Mouse (Mus musculus) gastrocnemius, adult 8-10 months (tissue): Measurements from ENCODE around the gene Ces1a. TPM values are rescaled to one million over a fixed set of nuclear protein-coding genes. Genes with fewer than 3 reads are reported as not detected.

Experiments used
- DNase-seq, 2 experiments: peaks; one replicate each; pipeline ENCODE4 v3.0.0; 2022; ENCODE audit warnings: low spot score in 2 of 2
- total RNA-seq, 4 experiments: library from RNA; stranded (reverse); gene quantifications; 2 replicates each; pipeline ENCODE4 v1.2.4; 2022

Ces1a gene
- not detected for total RNA-seq

GRCm38 (mm10) chr8:93048092-93048491, at the start of gene Ces1a:
Gene Ces1a, minus strand, starts transcription at chr8:93048192.
- no peak for DNase-seq

GRCm38 (mm10) chr8:93095376-93095775, 47.4 kb upstream of the Ces1a start:
- no peak for DNase-seq

- DNase-seq, result no peak
Observed at GRCm38 (mm10) chr8:93091324-93091723, 43.3 kb upstream of the Ces1a start.

GRCm38 (mm10) chr8:93088686-93089122, 40.7 kb upstream of the Ces1a start:
- DNase-seq, result no peak

GRCm38 (mm10) chr8:93088193-93088592, 40.2 kb upstream of the Ces1a start:
- no peak for DNase-seq

- no peak for DNase-seq
Observed at GRCm38 (mm10) chr8:93079887-93080286, 31.9 kb upstream of the Ces1a start, which contains the start of gene Ces1b. Gene Ces1b, minus strand, starts transcription at chr8:93080017.

GRCm38 (mm10) chr8:93075251-93075650, 27.3 kb upstream of the Ces1a start:
- DNase-seq, result no peak

GRCm38 (mm10) chr8:93063416-93064117, 15.6 kb upstream of the Ces1a start:
- no peak for DNase-seq

- no peak for DNase-seq
Observed at GRCm38 (mm10) chr8:93059185-93059584, 11.2 kb upstream of the Ces1a start.

- no peak for DNase-seq
Observed at GRCm38 (mm10) chr8:93055238-93055637, 7.2 kb upstream of the Ces1a start.

GRCm38 (mm10) chr8:93048510-93049416, 771 bp upstream of the Ces1a start:
- DNase-seq, result no peak

- no peak for DNase-seq
Observed at GRCm38 (mm10) chr8:93043083-93043482, 4.9 kb downstream of the Ces1a start.

GRCm38 (mm10) chr8:93040776-93041567, 7.0 kb downstream of the Ces1a start:
- peak; percentile 10 to 35 for DNase-seq

- no peak for DNase-seq
Observed at GRCm38 (mm10) chr8:93040256-93040655, 7.7 kb downstream of the Ces1a start.

- no peak for DNase-seq
Observed at GRCm38 (mm10) chr8:93038831-93039230, 9.2 kb downstream of the Ces1a start.

- DNase-seq, result no peak
Observed at GRCm38 (mm10) chr8:93030664-93031063, 17.3 kb downstream of the Ces1a start.

- no peak for DNase-seq
Observed at GRCm38 (mm10) chr8:93021738-93022137, 26.3 kb downstream of the Ces1a start.

- no peak for DNase-seq
Observed at GRCm38 (mm10) chr8:93014300-93014699, 33.7 kb downstream of the Ces1a start.

GRCm38 (mm10) chr8:93012226-93012625, 35.8 kb downstream of the Ces1a start:
- DNase-seq, result no peak

- peak; percentile 54 to 60 for DNase-seq
Observed at GRCm38 (mm10) chr8:93011439-93011838, 36.6 kb downstream of the Ces1a start.

GRCm38 (mm10) chr8:93010286-93010685, 37.7 kb downstream of the Ces1a start:
- no peak for DNase-seq
